Mouse (Mus musculus): ENCODE measurements around the gene Sppl2c. TPM values are rescaled to one million over a fixed set of nuclear protein-coding genes. Genes with fewer than 3 reads are reported as not detected.
A peak's percentile ranks its signal among the peaks of the same experiment; 100 is the strongest.

The Sppl2c gene
- polyA plus RNA-seq, 1 experiment from 2014 or later: not detected

DNA sequence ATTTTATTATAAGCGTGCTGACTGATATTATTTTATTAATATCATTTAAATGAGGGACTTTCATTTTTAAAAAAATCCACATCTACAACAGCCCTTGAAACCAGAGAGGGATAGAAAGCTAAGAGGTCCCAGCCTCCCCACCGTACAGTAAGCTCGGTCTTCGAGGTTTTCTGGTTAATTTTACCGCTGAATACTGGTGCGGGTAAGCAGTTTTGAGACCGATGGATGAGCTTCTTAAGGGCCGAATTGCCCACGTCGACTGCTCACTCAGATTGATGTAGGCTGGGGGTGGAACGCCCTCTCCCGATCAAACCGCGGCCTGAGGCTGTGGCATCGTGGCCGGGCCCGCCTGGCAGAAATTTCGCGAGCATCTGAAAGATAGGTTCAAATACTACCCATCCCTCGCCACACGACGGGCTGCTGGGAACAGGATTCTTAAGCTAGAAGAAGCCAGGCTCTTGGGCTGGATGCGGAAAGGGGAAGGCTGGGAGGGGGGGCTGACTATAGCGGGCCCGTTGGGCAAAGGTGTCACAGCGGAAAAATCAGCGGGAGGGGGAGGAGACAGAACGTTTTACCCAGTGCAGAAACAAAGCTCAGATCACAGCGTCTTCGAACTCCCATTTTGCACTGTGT is 47.6 kb downstream of the Sppl2c start:
- 7% methylated on average over 30 of the region's 30 CpGs for WGBS
- Histone ChIP-seq H3K9ac (ENCODE audit: low read depth, low read length) (no peak overlapping the region), H3K36me3 (ENCODE audit: control insufficient read depth, insufficient read depth) (no peaks in the 10 kb centered on the region), H3K27ac (ENCODE audit: low read depth, low read length) (no peak overlapping the region), H3K27me3 (replicated peaks; ENCODE audit: control insufficient read depth, insufficient read depth, low read length) (peaks cover 48% of the 10 kb centered on the region), H3K4me3 (ENCODE audit: low read depth, low read length) (peak overlapping the region; percentile 0; the same call in 1 of the 2 replicates), H3K4me2 (replicated peaks; ENCODE audit: low read depth) (no peak overlapping the region), H3K4me1 (replicated peaks; ENCODE audit: control insufficient read depth, insufficient read depth, low read length) (no peaks in the 10 kb centered on the region; the same call in 1 of the 2 replicates), H3K9me3 (ENCODE audit: control insufficient read depth) (no peaks in the 10 kb centered on the region)
- ATAC-seq: no peak
- TF ChIP-seq CTCF (IDR thresholded peaks at IDR 0.05; ENCODE audit: low read depth): no peak

DNA sequence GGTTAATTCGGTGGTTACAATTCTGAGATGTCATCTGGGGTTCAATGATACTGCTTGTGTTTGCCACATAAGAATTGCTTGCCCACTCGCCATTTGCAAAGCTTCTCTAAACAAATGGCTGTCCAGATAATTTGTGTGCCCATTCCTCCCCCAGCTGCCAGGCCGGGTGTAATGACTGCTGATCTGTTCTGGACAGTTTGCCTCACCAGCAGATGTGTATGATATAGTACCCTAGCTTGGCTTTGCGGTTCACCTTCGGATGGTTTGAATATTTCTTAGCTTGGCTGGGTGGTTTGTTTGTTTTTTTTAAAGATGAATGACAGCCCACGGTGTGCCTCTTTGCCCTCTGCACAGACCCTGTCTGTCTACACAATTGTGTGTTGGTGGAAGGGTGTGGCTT is 48.6 kb downstream of the Sppl2c start:
- Histone ChIP-seq H3K9ac (ENCODE audit: low read depth, low read length) (no peak overlapping the region), H3K9me3 (ENCODE audit: control insufficient read depth) (no peaks in the 10 kb centered on the region), H3K4me1 (replicated peaks; ENCODE audit: control insufficient read depth, insufficient read depth, low read length) (no peaks in the 10 kb centered on the region; the same call in 1 of the 2 replicates), H3K27me3 (replicated peaks; ENCODE audit: control insufficient read depth, insufficient read depth, low read length) (peaks cover 48% of the 10 kb centered on the region), H3K4me3 (ENCODE audit: low read depth, low read length) (no peak overlapping the region), H3K36me3 (ENCODE audit: control insufficient read depth, insufficient read depth) (no peaks in the 10 kb centered on the region), H3K27ac (ENCODE audit: low read depth, low read length) (no peak overlapping the region), H3K4me2 (replicated peaks; ENCODE audit: low read depth) (no peak overlapping the region)
- 38% methylated on average over 6 of the region's 6 CpGs for WGBS
- TF ChIP-seq CTCF (IDR thresholded peaks at IDR 0.05; ENCODE audit: low read depth): no peak
- ATAC-seq: no peak

DNA sequence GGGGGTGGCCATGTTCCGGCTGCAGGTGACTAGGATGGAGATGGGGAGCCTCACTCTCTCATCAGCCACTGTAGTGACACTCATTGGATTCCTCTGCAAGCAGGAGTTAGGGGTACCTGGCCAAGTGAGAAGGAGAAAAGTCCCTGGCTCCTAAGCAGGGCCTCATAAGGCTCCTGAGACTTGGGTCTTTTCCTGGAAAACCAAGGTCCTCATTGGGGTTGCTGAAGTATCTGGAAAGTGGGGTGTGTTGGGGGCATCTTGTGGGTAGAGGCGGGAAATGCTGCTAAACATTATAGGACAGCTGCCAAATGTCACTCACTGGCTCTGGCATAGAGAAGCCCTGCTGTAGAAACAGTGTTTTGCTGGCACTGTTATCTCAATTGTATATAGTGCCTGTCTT is 49.8 kb downstream of the Sppl2c start:
- ATAC-seq: no peak

DNA sequence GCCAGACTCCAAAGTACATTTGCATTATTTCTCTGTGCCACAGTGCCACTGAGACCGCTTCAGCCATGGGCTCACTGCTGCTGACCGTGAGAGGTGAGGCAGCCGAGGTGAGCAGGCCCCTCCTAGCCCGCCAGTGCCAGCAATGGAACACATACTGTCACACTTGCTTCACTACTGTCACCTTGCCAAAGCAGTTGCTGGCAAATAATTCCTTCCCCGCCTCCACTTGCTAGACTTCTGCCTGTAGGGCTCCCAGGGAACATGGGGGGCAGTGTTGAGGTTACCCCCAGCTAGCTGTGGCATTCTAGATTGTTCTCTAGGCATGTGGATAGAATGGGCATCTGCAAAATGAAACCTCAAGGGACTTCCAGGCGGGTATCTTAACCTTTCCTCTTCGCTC is 51.1 kb downstream of the Sppl2c start:
- WGBS: 77% methylated on average over 7 of the region's 7 CpGs
- no peak for TF ChIP-seq CTCF (IDR thresholded peaks at IDR 0.05; ENCODE audit: low read depth)
- no peak overlapping the region for H3K9ac ChIP-seq (ENCODE audit: low read depth, low read length)
- no peaks in the 10 kb centered on the region for H3K4me1 ChIP-seq (replicated peaks; ENCODE audit: control insufficient read depth, insufficient read depth, low read length)
- no peak overlapping the region for H3K4me2 ChIP-seq (replicated peaks; ENCODE audit: low read depth)
- no peak overlapping the region for H3K4me3 ChIP-seq (ENCODE audit: low read depth, low read length)
- peaks cover 40% of the 10 kb centered on the region for H3K27me3 ChIP-seq (replicated peaks; ENCODE audit: control insufficient read depth, insufficient read depth, low read length)
- no peaks in the 10 kb centered on the region for H3K36me3 ChIP-seq (ENCODE audit: control insufficient read depth, insufficient read depth)
- ATAC-seq: no peak
- H3K9me3 ChIP-seq (ENCODE audit: control insufficient read depth): no peaks in the 10 kb centered on the region
- H3K27ac ChIP-seq (ENCODE audit: low read depth, low read length): no peak overlapping the region

More for the DNA sequence above, 49.8 kb downstream of the Sppl2c start:
- no peak for TF ChIP-seq CTCF (IDR thresholded peaks at IDR 0.05; ENCODE audit: low read depth)
- WGBS: 63% methylated on average over 2 of the region's 2 CpGs
- H3K9ac ChIP-seq (ENCODE audit: low read depth, low read length): no peak overlapping the region
- H3K27ac ChIP-seq (ENCODE audit: low read depth, low read length): no peak overlapping the region
- no peaks in the 10 kb centered on the region; the same call in 1 of the 2 replicates for H3K4me1 ChIP-seq (replicated peaks; ENCODE audit: control insufficient read depth, insufficient read depth, low read length)
- no peak overlapping the region for H3K4me3 ChIP-seq (ENCODE audit: low read depth, low read length)
- no peak overlapping the region for H3K4me2 ChIP-seq (replicated peaks; ENCODE audit: low read depth)
- H3K27me3 ChIP-seq (replicated peaks; ENCODE audit: control insufficient read depth, insufficient read depth, low read length): peaks cover 48% of the 10 kb centered on the region
- no peaks in the 10 kb centered on the region for H3K36me3 ChIP-seq (ENCODE audit: control insufficient read depth, insufficient read depth)
- no peaks in the 10 kb centered on the region for H3K9me3 ChIP-seq (ENCODE audit: control insufficient read depth)

DNA sequence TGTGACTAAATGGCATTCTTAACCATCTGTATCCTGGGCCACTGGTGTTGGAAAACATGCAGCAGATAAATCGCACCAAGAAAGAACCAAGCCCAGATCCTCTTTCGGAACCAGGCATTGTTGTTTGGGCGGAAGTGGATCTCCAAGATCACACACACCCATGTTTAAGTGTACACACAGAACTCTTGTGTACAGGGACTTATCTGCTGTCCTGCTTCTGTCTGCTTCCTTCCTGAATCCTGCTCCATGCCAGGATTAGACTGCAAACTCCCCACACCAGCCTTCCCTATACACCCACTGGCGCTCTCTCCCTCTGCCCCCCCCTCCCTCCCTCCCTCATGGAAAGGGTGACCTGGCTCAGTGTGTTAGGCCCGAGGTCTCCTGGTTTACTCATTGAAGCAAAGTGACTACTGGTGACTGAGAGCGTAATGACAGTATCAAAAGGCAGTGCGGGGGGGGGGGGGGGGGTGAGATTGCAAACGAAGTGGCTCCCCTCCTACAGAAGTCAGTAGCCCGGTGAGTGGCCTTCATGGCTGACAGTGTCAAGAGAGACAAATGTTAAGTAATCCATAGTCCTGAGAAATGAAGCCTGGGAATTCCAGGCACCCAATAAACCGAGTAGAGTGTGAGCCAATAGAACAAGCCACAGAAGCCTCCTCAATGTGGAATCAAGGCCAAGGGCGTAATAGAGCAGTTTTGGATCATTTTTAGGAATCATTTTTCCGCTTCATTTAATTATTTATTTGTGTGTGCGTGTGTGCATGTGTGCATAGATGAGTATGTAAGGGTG is 52.0 kb downstream of the Sppl2c start:
- Histone ChIP-seq H3K4me3 (ENCODE audit: low read depth, low read length) (no peak overlapping the region), H3K9ac (ENCODE audit: low read depth, low read length) (no peak overlapping the region), H3K36me3 (ENCODE audit: control insufficient read depth, insufficient read depth) (no peaks in the 10 kb centered on the region), H3K9me3 (ENCODE audit: control insufficient read depth) (no peaks in the 10 kb centered on the region), H3K4me1 (replicated peaks; ENCODE audit: control insufficient read depth, insufficient read depth, low read length) (no peaks in the 10 kb centered on the region), H3K27me3 (replicated peaks; ENCODE audit: control insufficient read depth, insufficient read depth, low read length) (peaks cover 30% of the 10 kb centered on the region), H3K4me2 (replicated peaks; ENCODE audit: low read depth) (no peak overlapping the region), H3K27ac (ENCODE audit: low read depth, low read length) (no peak overlapping the region)
- no peak for TF ChIP-seq CTCF (IDR thresholded peaks at IDR 0.05; ENCODE audit: low read depth)
- no peak for ATAC-seq
- WGBS: 56% methylated on average over 13 of the region's 13 CpGs

Other genes starting within 250 kb of the Sppl2c start
- gene Nsf, start 232.3 kb upstream of the Sppl2c start, polyA plus RNA-seq (2015; fragmentation: Nextera tagmentation; extraction: Ambion mirVana): 41.0 and 41.4 TPM in 2 replicates
- 33.4 and 35.4 TPM in 2 replicates for gene Arf2, start 219.6 kb upstream of the Sppl2c start, polyA plus RNA-seq (2015; fragmentation: Nextera tagmentation; extraction: Ambion mirVana)
- not detected in 2 replicates for gene Crhr1, start 53.5 kb upstream of the Sppl2c start, polyA plus RNA-seq (2015; fragmentation: Nextera tagmentation; extraction: Ambion mirVana)
- gene Mapt, start 45.1 kb downstream of the Sppl2c start, polyA plus RNA-seq (2015; fragmentation: Nextera tagmentation; extraction: Ambion mirVana): 9.1 and 9.2 TPM in 2 replicates